Comparison of ENCODE assay signal across 8 mouse cellular contexts in the genomic region with DNA sequence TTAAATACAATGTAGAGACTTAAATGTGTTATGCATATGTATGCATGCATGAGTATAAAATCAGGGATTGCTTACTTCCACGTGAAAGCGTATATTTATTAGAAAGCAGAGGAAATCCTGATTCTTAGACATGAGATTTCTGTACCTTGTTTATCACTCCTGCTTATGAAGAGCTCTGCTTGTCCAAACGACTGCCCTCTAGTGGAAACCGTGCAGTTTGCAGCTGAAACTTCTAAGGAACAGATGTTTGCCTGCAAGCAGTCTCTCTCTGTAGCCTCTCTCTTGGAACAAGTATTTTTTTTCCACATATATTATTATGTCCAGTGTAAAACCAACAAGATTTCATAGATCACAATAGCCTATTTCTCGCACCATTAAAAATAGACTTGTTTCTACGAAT.
A peak's percentile ranks its signal among the peaks of the same experiment; 100 is the strongest.
DNase-seq lines count a peak whose midpoint lies in the region; ATAC-seq and TF ChIP-seq lines count a peak whose summit lies in the region.

No protein-coding gene starts in this region.

- no peak overlapping the region for H3K4me3 ChIP-seq in heart, postnatal 0 days (ENCODE audit: low read depth, low read length)
- no peak overlapping the region for H3K4me3 ChIP-seq in midbrain, embryonic 10.5 days

- DNase-seq in gastrocnemius, adult 18-20 months (ENCODE audit: low spot score) = peak; percentile 38
- no peak for DNase-seq in gastrocnemius, adult 8-10 months (ENCODE audit: low spot score in 2 of 2)
- DNase-seq in adrenal gland, adult 8-10 months = peak; percentile 15
- DNase-seq in embryo, embryonic 11 days = peak; percentile 87
- peak; percentile 59 for DNase-seq in heart, postnatal 0 days (ENCODE audit: low spot score)
- DNase-seq in left cerebral cortex, adult 11 months (ENCODE audit: low spot score) = peak; percentile 34
- DNase-seq in midbrain, embryonic 10.5 days (ENCODE audit: low spot score) = peak; percentile 76
- peak; percentile 26 for DNase-seq in testis, postnatal 14 days (ENCODE audit: low spot score)

- H3K27me3 ChIP-seq in heart, postnatal 0 days (ENCODE audit: control insufficient read depth, insufficient read depth, low read length) = no peaks in the 10 kb centered on the region
- H3K27me3 ChIP-seq in midbrain, embryonic 10.5 days (ENCODE audit: low read depth, poor library complexity, severe bottlenecking) = no peaks in the 10 kb centered on the region

- no peak overlapping the region for H3K27ac ChIP-seq in heart, postnatal 0 days (ENCODE audit: low read depth)
- H3K27ac ChIP-seq in midbrain, embryonic 10.5 days (replicated peaks) = no peak overlapping the region

- H3K4me2 ChIP-seq in heart, postnatal 0 days (ENCODE audit: low read depth, low read length) = no peak overlapping the region

- H3K9ac ChIP-seq in heart, postnatal 0 days (replicated peaks; ENCODE audit: low read depth, low read length) = no peak overlapping the region

- no peak for ATAC-seq in heart, postnatal 0 days (ENCODE audit: insufficient read depth, low read depth)

- no peaks in the 10 kb centered on the region for H3K9me3 ChIP-seq in heart, postnatal 0 days (replicated peaks; ENCODE audit: control insufficient read depth, low read length)
- H3K9me3 ChIP-seq in midbrain, embryonic 10.5 days (replicated peaks) = no peaks in the 10 kb centered on the region

- WGBS in heart, postnatal 0 days = 22% methylated on average over 6 of the region's 6 CpGs
- WGBS in midbrain, embryonic 10.5 days = 22% methylated on average over 6 of the region's 6 CpGs

- peak; percentile 80 for TF ChIP-seq CTCF in heart, postnatal 0 days (IDR thresholded peaks at IDR 0.05; ENCODE audit: low read depth)

- no peaks in the 10 kb centered on the region for H3K36me3 ChIP-seq in heart, postnatal 0 days (replicated peaks; ENCODE audit: control insufficient read depth, insufficient read depth, low read length)
- H3K36me3 ChIP-seq in midbrain, embryonic 10.5 days = no peaks in the 10 kb centered on the region

- H3K4me1 ChIP-seq in heart, postnatal 0 days (ENCODE audit: control insufficient read depth, insufficient read depth) = no peaks in the 10 kb centered on the region
- H3K4me1 ChIP-seq in midbrain, embryonic 10.5 days = peaks cover 28% of the 10 kb centered on the region

- no peak for TF ChIP-seq EP300 in heart, postnatal 0 days (IDR thresholded peaks at IDR 0.05; ENCODE audit: low read depth)

Comparison
In these comparisons a context has a peak if more than half of its experiments do, and no peak if none do; other contexts are left out.
1. DNase-seq: peak in gastrocnemius, adult 18-20 months (single experiment), adrenal gland, adult 8-10 months (single experiment), embryo, embryonic 11 days (single experiment), heart, postnatal 0 days (single experiment), left cerebral cortex, adult 11 months (single experiment), midbrain, embryonic 10.5 days (single experiment) and testis, postnatal 14 days (single experiment); none in gastrocnemius, adult 8-10 months (0 of 2).